Mouse (Mus musculus): ENCODE results near the gene Btbd9.

GRCm38 (mm10) chr17:30343701-30344473 lies 232.4 kb downstream of the Btbd9 start:
- no peak for TF ChIP-seq CTCF (IDR thresholded peaks at IDR 0.05; ENCODE audit: borderline replicate concordance, insufficient read depth, low read depth, low read length)
- TF ChIP-seq POLR2A (IDR thresholded peaks at IDR 0.05; ENCODE audit: borderline replicate concordance, insufficient read depth, low read length): no peak
